Mouse (Mus musculus) ovary, postnatal 14 days (tissue): ENCODE data around the gene Slc25a12.

Experiments used
- DNase-seq: peaks from one replicate; pipeline ENCODE4 v3.0.0; 2022; ENCODE audit warnings: low spot score

Slc25a12 gene

GRCm38 (mm10) chr2:71349511-71349910 is 18.0 kb downstream of the Slc25a12 start:
- DNase-seq = no peak

- no peak for DNase-seq
Measured at GRCm38 (mm10) chr2:71347732-71348490, 19.6 kb downstream of the Slc25a12 start.

- no peak for DNase-seq
Measured at GRCm38 (mm10) chr2:71347160-71347559, 20.4 kb downstream of the Slc25a12 start.

GRCm38 (mm10) chr2:71343884-71344640 is 23.5 kb downstream of the Slc25a12 start:
- DNase-seq = no peak

GRCm38 (mm10) chr2:71340126-71340525 is 27.4 kb downstream of the Slc25a12 start:
- no peak for DNase-seq

- no peak for DNase-seq
Measured at GRCm38 (mm10) chr2:71338145-71338796, 29.3 kb downstream of the Slc25a12 start.

GRCm38 (mm10) chr2:71336631-71337030 is 30.9 kb downstream of the Slc25a12 start:
- DNase-seq = no peak

GRCm38 (mm10) chr2:71336209-71336608 is 31.3 kb downstream of the Slc25a12 start:
- no peak for DNase-seq

GRCm38 (mm10) chr2:71333986-71334822 is 33.3 kb downstream of the Slc25a12 start:
- DNase-seq = no peak

GRCm38 (mm10) chr2:71329761-71330160 is 37.8 kb downstream of the Slc25a12 start:
- DNase-seq = no peak

- no peak for DNase-seq
Measured at GRCm38 (mm10) chr2:71328391-71329160, 39.0 kb downstream of the Slc25a12 start.

GRCm38 (mm10) chr2:71327715-71328114 is 39.8 kb downstream of the Slc25a12 start:
- DNase-seq = no peak

GRCm38 (mm10) chr2:71326766-71327464 is 40.6 kb downstream of the Slc25a12 start:
- no peak for DNase-seq

GRCm38 (mm10) chr2:71323886-71324285 is 43.7 kb downstream of the Slc25a12 start:
- DNase-seq = no peak

GRCm38 (mm10) chr2:71321486-71321885 is 46.1 kb downstream of the Slc25a12 start:
- DNase-seq = no peak

GRCm38 (mm10) chr2:71316116-71316789 is 51.3 kb downstream of the Slc25a12 start:
- DNase-seq = no peak

- DNase-seq = no peak
Measured at GRCm38 (mm10) chr2:71315022-71315421, 52.5 kb downstream of the Slc25a12 start.

GRCm38 (mm10) chr2:71314080-71314479 is 53.5 kb downstream of the Slc25a12 start:
- no peak for DNase-seq

GRCm38 (mm10) chr2:71312067-71312466 is 55.5 kb downstream of the Slc25a12 start:
- DNase-seq = no peak

- DNase-seq = no peak
Measured at GRCm38 (mm10) chr2:71309726-71310125, 57.8 kb downstream of the Slc25a12 start.
